Mouse (Mus musculus) liver, embryonic 15.5 days (tissue): ENCODE measurements around the gene Cttnbp2nl. TPM values are rescaled to one million over a fixed set of nuclear protein-coding genes. Genes with fewer than 3 reads are reported as not detected.
A peak's percentile ranks its signal among the peaks of the same experiment; 100 is the strongest.

Experiments
- ATAC-seq: fragments of 200-750 bp; cut with Nextera tagmentation; 2 replicates; pipeline ENCODE4 v1.8.0; 2017; ENCODE audit warnings: moderate number of reproducible peaks, mild to moderate bottlenecking, moderate library complexity; ENCODE audit not compliant: insufficient read depth
- H3K27ac ChIP-seq: fragments of 300-500 bp; sonication (generic); replicated peaks from 2 replicates; pipeline ENCODE4 v1.5.1; 2015; ENCODE audit warnings: mild to moderate bottlenecking, inconsistent platforms
- H3K27me3 ChIP-seq: fragments of 300-500 bp; sonication (generic); 2 replicates; pipeline ENCODE4 v1.6.1; 2015; ENCODE audit warnings: mild to moderate bottlenecking, inconsistent platforms
- H3K36me3 ChIP-seq: fragments of 300-500 bp; sonication (generic); replicated peaks from 2 replicates; pipeline ENCODE4 v1.6.1; 2015; ENCODE audit warnings: moderate library complexity, mild to moderate bottlenecking, inconsistent platforms
- H3K4me1 ChIP-seq: fragments of 300-500 bp; sonication (generic); replicated peaks from 2 replicates; pipeline ENCODE4 v1.6.1; 2015; ENCODE audit warnings: inconsistent platforms
- H3K4me2 ChIP-seq: fragments of 300-500 bp; sonication (generic); 2 replicates; pipeline ENCODE4 v1.6.1; 2015; ENCODE audit warnings: moderate library complexity, mild to moderate bottlenecking, inconsistent platforms
- H3K4me3 ChIP-seq: fragments of 300-500 bp; sonication (generic); replicated peaks from 2 replicates; pipeline ENCODE4 v1.5.1; 2015; ENCODE audit warnings: mild to moderate bottlenecking, inconsistent platforms
- H3K9ac ChIP-seq: fragments of 300-500 bp; sonication (generic); 2 replicates; pipeline ENCODE4 v1.6.1; 2015; ENCODE audit warnings: moderate library complexity, mild to moderate bottlenecking, inconsistent platforms
- H3K9me3 ChIP-seq: fragments of 300-500 bp; sonication (generic); replicated peaks from 2 replicates; pipeline ENCODE4 v1.6.1; 2016; ENCODE audit warnings: inconsistent platforms
- WGBS: fragments of 180-500 bp; shearing (Covaris S2); methylation state at CpG from one replicate; pipeline ENCODE4 v1.1.7; 2015; ENCODE audit warnings: mixed read lengths; ENCODE audit not compliant: insufficient replicate concordance; 5-methylcytosine and 5-hydroxymethylcytosine counted together
- polyA plus RNA-seq: library from polyadenylated mRNA; unstranded; fragments of >200 nt; fragmentation: Nextera tagmentation; extraction: Ambion mirVana; gene quantifications from 2 replicates; pipeline ENCODE4 v1.2.1, GENCODE M21; 2015

The Cttnbp2nl gene
- polyA plus RNA-seq, 1 experiment from 2014 or later = 2.1 TPM

GRCm38 (mm10) chr3:105058627-105059513 is 5.9 kb upstream of the Cttnbp2nl start:
- Histone ChIP-seq H3K9me3 (no peaks in the 10 kb centered on the region), H3K4me1 (0 out of 2 replicates have a peak, but pooled peaks cover 3% of the 10 kb centered on the region), H3K36me3 (no peaks in the 10 kb centered on the region), H3K4me2 (peak overlapping the region; percentile 50), H3K9ac (no peak overlapping the region), H3K27me3 (peaks cover 45% of the 10 kb centered on the region), H3K4me3 (peak overlapping the region; percentile 12; the same call in 1 of the 2 replicates), H3K27ac (no peak overlapping the region)
- WGBS = 16% methylated on average over 25 of the region's 25 CpGs
- ATAC-seq = no peak

- 49% methylated on average over 4 of the region's 4 CpGs for WGBS
- Histone ChIP-seq H3K9ac (no peak overlapping the region), H3K27ac (no peak overlapping the region), H3K27me3 (peaks cover 64% of the 10 kb centered on the region), H3K4me2 (no peak overlapping the region), H3K4me1 (peaks cover 3% of the 10 kb centered on the region; the same call in 1 of the 2 replicates), H3K9me3 (no peaks in the 10 kb centered on the region), H3K36me3 (no peaks in the 10 kb centered on the region), H3K4me3 (no peak overlapping the region)
- no peak for ATAC-seq
Measured at GRCm38 (mm10) chr3:105055666-105056065, 2.7 kb upstream of the Cttnbp2nl start.

- Histone ChIP-seq H3K9me3 (no peaks in the 10 kb centered on the region), H3K36me3 (no peaks in the 10 kb centered on the region), H3K27ac (peak overlapping the region; percentile 38; the same call in 1 of the 2 replicates), H3K4me2 (no peak overlapping the region), H3K27me3 (peaks cover 62% of the 10 kb centered on the region), H3K4me1 (peaks cover 3% of the 10 kb centered on the region; the same call in 1 of the 2 replicates), H3K9ac (no peak overlapping the region), H3K4me3 (no peak overlapping the region)
- 17% methylated on average over 7 of the region's 7 CpGs for WGBS
- ATAC-seq = peak; percentile 19; the same call in 1 of the 2 replicates
Measured at GRCm38 (mm10) chr3:105054952-105055351, 2.0 kb upstream of the Cttnbp2nl start.

- peaks cover 2% of the 10 kb centered on the region; the same call in 1 of the 2 replicates for H3K4me1 ChIP-seq
- H3K9ac ChIP-seq = no peak overlapping the region
- no peak overlapping the region; the same call in 1 of the 2 replicates for H3K4me3 ChIP-seq
- H3K27me3 ChIP-seq = peaks cover 53% of the 10 kb centered on the region
- no peak for ATAC-seq
- 50% methylated on average over 4 of the region's 4 CpGs for WGBS
- H3K27ac ChIP-seq = no peak overlapping the region
- H3K36me3 ChIP-seq = no peaks in the 10 kb centered on the region
- H3K4me2 ChIP-seq = peak overlapping the region; percentile 68
- no peaks in the 10 kb centered on the region for H3K9me3 ChIP-seq
Measured at GRCm38 (mm10) chr3:105053698-105054001, 704 bp upstream of the Cttnbp2nl start.

GRCm38 (mm10) chr3:105052171-105052936 is 592 bp downstream of the Cttnbp2nl start:
- ATAC-seq = peak; percentile 26
- no peaks in the 10 kb centered on the region; the same call in 1 of the 2 replicates for H3K4me1 ChIP-seq
- H3K27ac ChIP-seq = no peak overlapping the region
- no peaks in the 10 kb centered on the region for H3K36me3 ChIP-seq
- H3K9me3 ChIP-seq = no peaks in the 10 kb centered on the region
- peak overlapping the region; percentile 62 for H3K4me3 ChIP-seq
- H3K4me2 ChIP-seq = peak overlapping the region; percentile 68
- 3% methylated on average over 37 of the region's 37 CpGs for WGBS
- peaks cover 60% of the 10 kb centered on the region for H3K27me3 ChIP-seq
- no peak overlapping the region; the same call in 1 of the 2 replicates for H3K9ac ChIP-seq

- WGBS = 15% methylated on average over 2 of the region's 2 CpGs
- Histone ChIP-seq H3K4me1 (no peaks in the 10 kb centered on the region; the same call in 1 of the 2 replicates), H3K4me2 (no peak overlapping the region), H3K36me3 (no peaks in the 10 kb centered on the region), H3K27me3 (peaks cover 71% of the 10 kb centered on the region), H3K27ac (no peak overlapping the region), H3K9ac (no peak overlapping the region), H3K4me3 (no peak overlapping the region), H3K9me3 (no peaks in the 10 kb centered on the region)
- no peak for ATAC-seq
Measured at GRCm38 (mm10) chr3:105051103-105051502, 1.8 kb downstream of the Cttnbp2nl start.

GRCm38 (mm10) chr3:105049848-105050247 is 3.1 kb downstream of the Cttnbp2nl start:
- no peak overlapping the region for H3K4me2 ChIP-seq
- peaks cover 70% of the 10 kb centered on the region for H3K27me3 ChIP-seq
- 39% methylated on average over 6 of the region's 6 CpGs for WGBS
- H3K36me3 ChIP-seq = no peaks in the 10 kb centered on the region
- no peak overlapping the region for H3K4me3 ChIP-seq
- no peak for ATAC-seq
- no peak overlapping the region for H3K27ac ChIP-seq
- H3K4me1 ChIP-seq = no peaks in the 10 kb centered on the region; the same call in 1 of the 2 replicates
- H3K9ac ChIP-seq = no peak overlapping the region
- H3K9me3 ChIP-seq = no peaks in the 10 kb centered on the region

- no peak for ATAC-seq
- peaks cover 48% of the 10 kb centered on the region for H3K27me3 ChIP-seq
- H3K4me2 ChIP-seq = no peak overlapping the region
- H3K9me3 ChIP-seq = no peaks in the 10 kb centered on the region
- H3K27ac ChIP-seq = no peak overlapping the region
- 29% methylated on average over 8 of the region's 8 CpGs for WGBS
- H3K4me3 ChIP-seq = no peak overlapping the region
- H3K36me3 ChIP-seq = no peaks in the 10 kb centered on the region
- H3K9ac ChIP-seq = no peak overlapping the region
- H3K4me1 ChIP-seq = peaks cover 3% of the 10 kb centered on the region; the same call in 1 of the 2 replicates
Measured at GRCm38 (mm10) chr3:105047616-105048015, 5.3 kb downstream of the Cttnbp2nl start.

- no peak overlapping the region for H3K4me3 ChIP-seq
- H3K9me3 ChIP-seq = no peaks in the 10 kb centered on the region
- H3K4me2 ChIP-seq = no peak overlapping the region
- H3K36me3 ChIP-seq = no peaks in the 10 kb centered on the region
- no peak overlapping the region for H3K9ac ChIP-seq
- peaks cover 41% of the 10 kb centered on the region for H3K27me3 ChIP-seq
- H3K27ac ChIP-seq = 0 out of 2 replicates have a peak overlapping the region, but pooled peaks have one; percentile 3
- 11% methylated on average over 5 of the region's 5 CpGs for WGBS
- 0 out of 2 replicates have a peak, but pooled peaks have one; percentile 31 for ATAC-seq
- H3K4me1 ChIP-seq = 0 out of 2 replicates have a peak, but pooled peaks cover 3% of the 10 kb centered on the region
Measured at GRCm38 (mm10) chr3:105046870-105047269, 6.1 kb downstream of the Cttnbp2nl start.

- H3K4me2 ChIP-seq = no peak overlapping the region
- 62% methylated on average over 5 of the region's 5 CpGs for WGBS
- no peak for ATAC-seq
- no peak overlapping the region for H3K27ac ChIP-seq
- H3K4me1 ChIP-seq = peaks cover 3% of the 10 kb centered on the region; the same call in 1 of the 2 replicates
- no peak overlapping the region for H3K9ac ChIP-seq
- no peaks in the 10 kb centered on the region for H3K9me3 ChIP-seq
- H3K4me3 ChIP-seq = no peak overlapping the region
- H3K36me3 ChIP-seq = no peaks in the 10 kb centered on the region
- H3K27me3 ChIP-seq = peaks cover 26% of the 10 kb centered on the region
Measured at GRCm38 (mm10) chr3:105043746-105044145, 9.2 kb downstream of the Cttnbp2nl start.
